Mouse (Mus musculus): ENCODE results near the gene Usp47.

GRCm38 (mm10) chr7:112128810-112129209 lies 105.5 kb downstream of the Usp47 start:
- TF ChIP-seq USF1 (IDR thresholded peaks at IDR 0.05; ENCODE audit: low read depth) (no peak), POLR2A (IDR thresholded peaks at IDR 0.05; ENCODE audit: insufficient read length, low read depth) (no peak), MAX (IDR thresholded peaks at IDR 0.05; ENCODE audit: low read depth) (no peak), REST (IDR thresholded peaks at IDR 0.05; ENCODE audit: insufficient read depth, insufficient read length) (no peak), CEBPB (IDR thresholded peaks at IDR 0.05; ENCODE audit: insufficient read depth, poor library complexity, severe bottlenecking) (no peak), MYOG (IDR thresholded peaks at IDR 0.05; ENCODE audit: control insufficient read depth in 1 of 3, insufficient read depth in 1 of 3, insufficient read length in 2 of 3, low read depth in 2 of 3) (no peak), TCF3 (IDR thresholded peaks at IDR 0.05; ENCODE audit: insufficient read length, low read depth) (no peak), TCF12 (IDR thresholded peaks at IDR 0.05; ENCODE audit: insufficient read depth, poor library complexity, severe bottlenecking) (no peak), MYOD1 (IDR thresholded peaks at IDR 0.05; ENCODE audit: control insufficient read depth in 1 of 3, insufficient read length in 2 of 3, low read depth in 2 of 3) (no peak), POLR2AphosphoS2 (IDR thresholded peaks at IDR 0.05; ENCODE audit: insufficient read length, low read depth) (no peak), E2F4 (IDR thresholded peaks at IDR 0.05; ENCODE audit: insufficient read depth) (no peak), SRF (IDR thresholded peaks at IDR 0.05; ENCODE audit: control insufficient read depth, insufficient read length, low read depth) (no peak)
